Mouse (Mus musculus) limb, embryonic 13.5 days (tissue): ENCODE results near the gene Olfr921. TPM values are rescaled to one million over a fixed set of nuclear protein-coding genes. Genes with fewer than 3 reads are reported as not detected.

Source experiments
- ATAC-seq: fragments of 200-750 bp; cut with Nextera tagmentation; 2 replicates; pipeline ENCODE4 v1.8.0; 2017; ENCODE audit warnings: low read depth, moderate number of reproducible peaks, moderate TSS enrichment; ENCODE audit not compliant: low FRiP score
- H3K27ac ChIP-seq: fragments of 300-500 bp; sonication (generic); 2 replicates; pipeline ENCODE4 v1.5.1; 2015; ENCODE audit warnings: inconsistent platforms, mild to moderate bottlenecking, moderate library complexity
- H3K27me3 ChIP-seq: fragments of 300-500 bp; sonication (generic); 2 replicates; pipeline ENCODE4 v1.6.1; 2015; ENCODE audit warnings: mild to moderate bottlenecking, inconsistent platforms
- H3K36me3 ChIP-seq: fragments of 300-500 bp; sonication (generic); 2 replicates; pipeline ENCODE4 v1.6.1; 2015; ENCODE audit warnings: inconsistent platforms, mild to moderate bottlenecking, moderate library complexity
- H3K4me1 ChIP-seq: fragments of 300-500 bp; sonication (generic); 2 replicates; pipeline ENCODE4 v1.6.1; 2015; ENCODE audit warnings: inconsistent platforms
- H3K4me2 ChIP-seq: fragments of 300-500 bp; sonication (generic); replicated peaks from 2 replicates; pipeline ENCODE4 v1.6.1; 2015; ENCODE audit warnings: inconsistent platforms, mild to moderate bottlenecking, moderate library complexity
- H3K4me3 ChIP-seq: fragments of 300-500 bp; sonication (generic); 2 replicates; pipeline ENCODE4 v1.5.1; 2015; ENCODE audit warnings: moderate library complexity, mild to moderate bottlenecking, inconsistent platforms
- H3K9ac ChIP-seq: fragments of 300-500 bp; sonication (generic); 2 replicates; pipeline ENCODE4 v1.6.1; 2015; ENCODE audit warnings: mild to moderate bottlenecking, inconsistent platforms
- H3K9me3 ChIP-seq: fragments of 300-500 bp; sonication (generic); 2 replicates; pipeline ENCODE4 v1.6.1; 2016; ENCODE audit warnings: inconsistent platforms
- WGBS: fragments of 180-500 bp; shearing (Covaris S2); methylation state at CpG from one replicate; pipeline ENCODE4 v1.1.7; 2015; 5-methylcytosine and 5-hydroxymethylcytosine counted together
- polyA plus RNA-seq: library from polyadenylated mRNA; unstranded; fragments of >200 nt; fragmentation: Nextera tagmentation; extraction: Ambion mirVana; gene quantifications from 2 replicates; pipeline ENCODE4 v1.2.1, GENCODE M21; 2015

The Olfr921 gene
- polyA plus RNA-seq, result not detected in 2 replicates

DNA sequence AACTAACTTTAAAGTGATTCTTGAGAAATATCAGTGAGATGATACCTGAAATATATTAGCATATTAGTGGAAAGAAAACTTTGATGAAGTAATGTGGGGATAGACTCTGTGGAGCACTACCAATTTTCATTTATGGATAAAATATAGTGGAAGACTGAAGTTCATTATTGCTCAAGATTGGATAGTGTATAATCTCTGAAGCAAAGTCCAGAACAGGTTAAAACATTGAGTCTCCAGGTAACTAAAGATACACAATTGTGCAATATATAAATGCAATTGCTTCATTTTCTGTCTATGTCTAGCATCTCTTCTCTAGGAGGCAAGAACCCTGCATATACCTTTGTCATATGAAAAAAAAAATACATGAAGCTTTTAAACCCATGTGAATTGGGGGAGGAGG, at the start of gene Olfr921:
Olfr921 (plus strand) TSS at position 301 of the 400 bp plus-strand sequence.
- Histone ChIP-seq H3K27ac (no peak within 1 kb of the TSS), H3K9me3 (no peaks in the 10 kb centered on the region), H3K4me1 (no peaks in the 10 kb centered on the region), H3K4me3 (no peak within 1 kb of the TSS), H3K9ac (no peak within 1 kb of the TSS), H3K4me2 (no peak within 1 kb of the TSS), H3K27me3 (no peaks in the 10 kb centered on the region), H3K36me3 (no peaks in the 10 kb centered on the region)
- ATAC-seq, result no peak

DNA sequence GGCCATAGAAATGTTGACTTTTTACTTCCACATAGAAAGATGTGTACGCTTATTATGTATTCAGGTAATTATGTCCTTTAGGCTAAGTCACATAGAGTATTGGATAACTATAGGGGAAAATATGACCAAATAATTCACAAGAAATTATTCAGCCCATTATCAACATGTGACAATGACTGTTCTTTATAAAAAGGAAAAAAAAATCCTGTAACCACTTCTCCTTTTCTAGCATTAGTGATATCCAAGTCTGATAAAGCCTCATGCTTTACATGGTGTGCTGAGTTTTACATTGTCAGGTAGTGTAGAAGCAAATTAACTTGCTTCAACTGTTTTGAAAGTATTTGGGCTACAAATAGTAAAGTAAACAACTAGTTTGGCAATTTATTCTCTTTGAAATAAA, 48.8 kb upstream of the Olfr921 start:
- WGBS, result 98% methylated on average over 1 of the region's 1 CpGs
- Histone ChIP-seq H3K27ac (no peak overlapping the region), H3K36me3 (peaks cover 33% of the 10 kb centered on the region), H3K4me3 (no peak overlapping the region), H3K9me3 (no peaks in the 10 kb centered on the region), H3K4me1 (peaks cover 6% of the 10 kb centered on the region), H3K4me2 (no peak overlapping the region), H3K27me3 (no peaks in the 10 kb centered on the region), H3K9ac (no peak overlapping the region)
- ATAC-seq, result no peak

DNA sequence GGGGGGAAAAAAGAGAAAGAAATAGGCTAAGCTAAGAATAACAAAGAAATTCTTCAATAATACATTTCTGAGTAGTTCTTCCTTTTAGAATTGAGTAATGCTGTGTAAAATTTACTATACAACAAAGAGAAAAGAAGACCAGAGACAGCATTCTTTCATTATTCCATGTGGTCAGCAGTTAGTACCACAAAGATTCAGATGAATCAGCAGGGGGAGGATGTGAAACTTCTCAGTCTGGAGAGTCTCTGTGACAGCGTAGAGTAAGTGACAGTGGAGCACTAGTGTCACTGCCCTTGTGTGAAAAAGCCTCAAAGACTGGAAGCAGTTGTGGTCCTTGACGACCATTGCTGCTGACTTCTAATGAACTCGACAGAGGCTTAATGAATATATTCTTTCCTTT, 44.6 kb upstream of the Olfr921 start:
- Histone ChIP-seq H3K27me3 (no peaks in the 10 kb centered on the region), H3K9me3 (no peaks in the 10 kb centered on the region), H3K27ac (no peak overlapping the region), H3K36me3 (peaks cover 33% of the 10 kb centered on the region), H3K9ac (no peak overlapping the region), H3K4me3 (no peak overlapping the region), H3K4me2 (no peak overlapping the region), H3K4me1 (no peaks in the 10 kb centered on the region)
- WGBS, result 78% methylated on average over 3 of the region's 3 CpGs
- no peak for ATAC-seq

DNA sequence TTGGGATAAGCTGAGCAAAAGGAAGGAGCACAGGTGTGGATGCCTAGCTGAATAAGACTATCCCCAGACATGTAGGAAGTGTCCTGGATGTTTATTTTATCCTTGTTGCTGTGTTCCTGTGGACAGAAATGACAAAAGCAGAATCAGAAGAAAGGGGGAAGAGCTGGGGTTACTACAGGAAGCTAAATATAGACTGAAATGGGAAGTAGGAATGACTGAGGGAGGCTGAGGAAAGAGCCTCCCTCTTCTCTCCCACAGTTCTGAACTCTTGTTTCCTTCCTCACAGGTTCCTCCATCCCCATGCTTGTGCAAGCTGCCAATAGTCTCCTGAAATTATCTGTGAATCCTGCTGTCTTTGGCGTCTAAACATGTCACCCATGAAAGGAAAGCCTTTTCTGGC, 31.5 kb upstream of the Olfr921 start:
- 81% methylated on average over 1 of the region's 1 CpGs for WGBS
- Histone ChIP-seq H3K36me3 (no peaks in the 10 kb centered on the region), H3K9ac (no peak overlapping the region), H3K27ac (no peak overlapping the region), H3K9me3 (no peaks in the 10 kb centered on the region), H3K4me3 (no peak overlapping the region), H3K4me1 (no peaks in the 10 kb centered on the region), H3K4me2 (no peak overlapping the region), H3K27me3 (no peaks in the 10 kb centered on the region)
- ATAC-seq, result no peak

DNA sequence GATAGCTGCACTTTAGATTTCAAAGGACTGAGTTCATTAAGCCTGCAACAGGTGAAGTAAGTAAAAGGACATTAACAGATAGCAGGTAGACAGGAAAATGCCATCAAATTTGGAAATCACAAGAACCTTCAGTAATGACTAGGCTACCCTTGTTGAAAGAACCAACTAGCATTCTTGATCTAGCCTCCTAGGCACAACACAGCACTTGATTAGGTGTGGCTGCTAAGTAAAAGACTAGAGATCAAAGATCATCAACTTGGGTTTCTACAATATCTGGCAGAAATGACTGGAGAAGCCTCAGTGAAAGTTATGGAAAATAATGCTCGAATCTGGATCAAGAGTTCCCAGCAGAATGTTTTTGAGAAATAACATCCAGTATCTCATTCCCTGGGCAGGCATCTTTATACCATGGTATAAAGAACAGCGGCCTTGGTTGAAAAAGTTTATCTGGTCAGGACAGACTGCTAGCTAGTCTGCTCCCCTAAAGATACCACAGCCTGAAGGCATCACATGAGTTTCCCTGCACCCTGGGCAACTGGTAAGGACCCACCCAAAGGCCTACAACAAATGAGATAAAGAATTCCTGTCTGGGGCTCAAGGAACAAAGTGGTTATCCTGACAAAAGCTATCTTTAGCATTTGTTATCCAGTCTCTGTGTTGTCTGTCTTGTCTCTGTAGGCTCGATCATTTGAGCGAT, 28.1 kb upstream of the Olfr921 start:
- no peak overlapping the region for H3K9ac ChIP-seq
- no peak overlapping the region for H3K4me3 ChIP-seq
- H3K4me2 ChIP-seq, result no peak overlapping the region
- no peak overlapping the region for H3K27ac ChIP-seq
- no peaks in the 10 kb centered on the region for H3K36me3 ChIP-seq
- 91% methylated on average over 4 of the region's 4 CpGs for WGBS
- no peaks in the 10 kb centered on the region for H3K27me3 ChIP-seq
- H3K9me3 ChIP-seq, result no peaks in the 10 kb centered on the region
- no peak for ATAC-seq
- H3K4me1 ChIP-seq, result no peaks in the 10 kb centered on the region

DNA sequence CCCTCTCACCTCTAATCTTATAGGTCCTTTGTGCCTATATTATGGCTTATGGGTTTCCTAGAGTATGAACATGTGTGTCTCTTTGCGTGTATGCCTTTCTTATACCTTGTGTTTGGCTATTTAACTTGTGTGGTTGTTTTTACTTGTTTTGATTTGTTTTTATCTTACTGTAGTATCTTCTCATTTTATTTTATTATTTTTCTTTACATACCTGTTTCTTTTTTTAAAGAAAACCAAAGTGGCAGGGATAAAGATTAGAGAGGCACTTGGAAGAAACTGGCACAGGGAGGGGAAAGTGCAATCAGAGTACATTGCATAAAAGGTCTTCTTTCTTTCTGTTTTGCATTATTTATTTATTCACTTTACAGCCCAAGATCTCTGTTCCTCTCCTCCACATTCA, 20.9 kb upstream of the Olfr921 start, which contains the start of gene Olfr920:
Olfr920 (plus strand) TSS at position 301 of the 400 bp plus-strand sequence.
- no peaks in the 10 kb centered on the region for H3K4me1 ChIP-seq
- no peak within 1 kb of the TSS for H3K9ac ChIP-seq
- H3K36me3 ChIP-seq, result no peaks in the 10 kb centered on the region
- 96% methylated on average over 1 of the region's 1 CpGs for WGBS
- no peak within 1 kb of the TSS for H3K27ac ChIP-seq
- no peaks in the 10 kb centered on the region for H3K27me3 ChIP-seq
- H3K9me3 ChIP-seq, result no peaks in the 10 kb centered on the region
- H3K4me2 ChIP-seq, result no peak within 1 kb of the TSS
- no peak within 1 kb of the TSS for H3K4me3 ChIP-seq
- no peak for ATAC-seq

DNA sequence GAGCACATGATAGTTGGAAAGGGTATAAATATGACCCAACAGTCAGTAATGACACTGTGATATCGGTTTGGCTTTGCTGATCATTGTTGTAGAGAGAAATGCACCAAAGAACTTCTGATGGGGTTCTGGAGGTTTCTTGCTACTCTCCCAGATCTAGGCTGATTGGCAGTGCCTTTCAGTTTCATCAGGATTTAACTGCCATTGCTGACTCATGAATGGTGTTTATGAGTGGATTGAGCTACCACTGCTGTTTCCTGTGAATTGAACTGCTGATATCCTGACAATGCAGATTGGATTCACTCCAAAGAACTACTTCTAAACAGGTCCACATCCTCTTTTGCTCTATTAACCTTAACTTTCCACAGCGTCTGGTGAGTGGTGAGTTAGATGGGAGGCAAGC, 19.8 kb downstream of the Olfr921 start:
- ATAC-seq, result no peak
- Histone ChIP-seq H3K27me3 (no peaks in the 10 kb centered on the region), H3K27ac (no peak overlapping the region), H3K4me2 (no peak overlapping the region), H3K9me3 (no peaks in the 10 kb centered on the region), H3K36me3 (no peaks in the 10 kb centered on the region), H3K4me3 (no peak overlapping the region), H3K9ac (no peak overlapping the region), H3K4me1 (no peaks in the 10 kb centered on the region)
- WGBS, result 84% methylated on average over 2 of the region's 2 CpGs

DNA sequence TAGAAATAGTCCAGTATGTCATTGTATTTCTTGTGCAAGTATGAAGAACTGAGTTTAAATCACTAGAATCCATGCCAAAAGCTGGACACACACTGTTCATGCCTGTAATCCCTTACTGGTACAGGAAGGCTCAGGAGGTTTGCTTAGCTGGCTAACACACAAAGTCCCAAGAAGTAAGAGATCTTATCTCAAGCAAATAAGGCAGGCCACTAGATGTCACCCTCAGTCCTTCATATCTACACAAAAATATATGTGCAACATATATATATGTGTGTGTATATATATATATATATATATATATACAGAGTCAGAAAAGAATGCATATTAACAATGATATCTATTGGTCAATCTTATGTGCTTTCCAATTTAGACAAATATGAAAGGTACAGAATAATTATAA, 32.8 kb downstream of the Olfr921 start:
- no peak for ATAC-seq
- no peak overlapping the region for H3K4me2 ChIP-seq
- no peaks in the 10 kb centered on the region for H3K36me3 ChIP-seq
- no peak overlapping the region for H3K4me3 ChIP-seq
- no peaks in the 10 kb centered on the region for H3K9me3 ChIP-seq
- H3K27ac ChIP-seq, result no peak overlapping the region
- H3K27me3 ChIP-seq, result no peaks in the 10 kb centered on the region
- H3K4me1 ChIP-seq, result no peaks in the 10 kb centered on the region
- H3K9ac ChIP-seq, result no peak overlapping the region

DNA sequence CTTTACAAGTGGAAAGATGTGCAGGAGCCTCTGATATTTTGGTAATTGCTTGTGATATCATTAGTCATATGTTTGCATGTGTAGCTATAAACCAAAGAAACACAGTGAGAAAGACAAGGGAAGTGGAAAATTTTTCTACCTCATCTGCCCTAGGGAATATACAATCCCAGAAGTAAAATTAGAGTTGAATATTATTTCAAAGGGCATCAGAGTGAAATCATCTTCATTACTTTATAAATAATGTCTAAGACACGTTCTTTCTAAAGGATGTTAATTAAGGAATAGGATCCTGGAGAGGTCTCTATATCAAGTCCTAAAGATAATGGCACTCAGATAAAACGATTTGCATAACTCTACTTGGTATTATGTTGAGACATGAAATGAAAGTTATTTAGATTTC, 41.4 kb downstream of the Olfr921 start, which contains the start of gene Olfr922:
Olfr922 (plus strand) TSS at position 301 of the 400 bp plus-strand sequence.
- no peak for ATAC-seq

DNA sequence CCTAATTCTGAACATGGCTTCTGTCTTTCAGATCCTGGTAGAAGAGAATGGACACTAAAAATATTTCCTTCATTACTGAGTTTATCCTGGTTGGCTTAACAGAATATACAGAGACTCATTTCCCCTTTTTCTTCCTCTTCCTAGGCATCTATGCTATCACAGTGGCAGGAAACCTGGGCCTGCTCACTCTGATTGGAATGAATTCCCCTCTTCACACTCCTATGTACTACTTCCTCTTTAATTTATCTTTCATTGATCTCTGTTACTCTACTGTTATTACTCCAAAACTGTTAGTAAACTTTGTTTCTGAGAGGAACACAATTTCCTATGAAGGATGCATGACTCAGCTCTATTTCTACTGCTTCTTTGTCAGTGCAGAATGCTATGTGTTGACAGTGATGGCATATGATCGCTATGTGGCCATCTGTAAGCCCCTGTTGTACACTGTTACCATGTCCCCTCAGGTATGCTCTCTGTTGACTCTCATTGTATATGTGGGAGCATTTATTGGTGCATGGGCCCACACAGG, 42.7 kb downstream of the Olfr921 start:
- Histone ChIP-seq H3K27ac (no peak overlapping the region), H3K4me2 (no peak overlapping the region), H3K9ac (no peak overlapping the region), H3K4me1 (no peaks in the 10 kb centered on the region), H3K9me3 (no peaks in the 10 kb centered on the region), H3K4me3 (no peak overlapping the region), H3K27me3 (no peaks in the 10 kb centered on the region), H3K36me3 (no peaks in the 10 kb centered on the region)
- whole genome bisulfite sequencing, result 94% methylated on average over 1 of the region's 1 CpGs
- ATAC-seq, result no peak

More for the DNA sequence above, 41.4 kb downstream of the Olfr921 start, which contains the start of gene Olfr922:
- Histone ChIP-seq H3K27ac (no peak within 1 kb of the TSS), H3K4me2 (no peak within 1 kb of the TSS), H3K4me1 (no peaks in the 10 kb centered on the region), H3K9ac (no peak within 1 kb of the TSS), H3K4me3 (no peak within 1 kb of the TSS), H3K36me3 (no peaks in the 10 kb centered on the region), H3K9me3 (no peaks in the 10 kb centered on the region), H3K27me3 (no peaks in the 10 kb centered on the region)
- 73% methylated on average over 2 of the region's 2 CpGs for WGBS

DNA sequence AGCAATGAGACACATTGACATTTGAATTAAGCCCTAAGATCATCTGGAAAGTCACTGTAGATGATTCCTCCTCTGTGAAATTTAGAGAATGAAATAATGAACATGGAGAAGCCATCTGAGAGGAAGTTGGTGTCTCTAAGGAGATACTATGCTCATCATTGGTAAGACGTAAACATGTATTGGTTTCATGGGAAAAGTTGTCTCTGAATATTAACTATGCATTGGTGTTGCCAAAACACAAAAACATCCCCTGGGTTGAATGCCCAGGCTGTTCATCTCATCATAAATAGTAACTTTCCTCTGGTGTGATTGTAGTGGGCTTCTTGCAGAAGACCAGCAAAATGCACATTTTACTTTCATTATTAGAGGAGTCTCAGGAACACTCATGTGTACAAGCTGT, 53.4 kb downstream of the Olfr921 start, which contains the start of gene Olfr923:
Olfr923 (plus strand) TSS at position 301 of the 400 bp plus-strand sequence.
- no peak for ATAC-seq
- Histone ChIP-seq H3K4me3 (no peak within 1 kb of the TSS), H3K9me3 (no peaks in the 10 kb centered on the region), H3K9ac (no peak within 1 kb of the TSS), H3K27ac (no peak within 1 kb of the TSS), H3K27me3 (no peaks in the 10 kb centered on the region), H3K4me2 (no peak within 1 kb of the TSS), H3K4me1 (no peaks in the 10 kb centered on the region), H3K36me3 (no peaks in the 10 kb centered on the region)
- WGBS, result 82% methylated on average over 1 of the region's 1 CpGs
